Mouse (Mus musculus) cerebellum, postnatal 14 days (tissue): ENCODE measurements at regions not wholly inside any gene's neighbourhood (a gene's known extent, or its start where the extent isn't known, plus 50 kb on each side); places are given as distances from the start of the nearest gene placed in this dataset.

Experiments used
- DNase-seq, 2 experiments: peaks; one replicate each; pipeline ENCODE4 v3.0.0; 2021; ENCODE audit warnings: mixed read lengths in 2 of 2

GRCm38 (mm10) chr17:51683318-51683717 lies 149.8 kb downstream of the Satb1 start:
- DNase-seq, result no peak

GRCm38 (mm10) chr17:51682368-51682767 lies 150.7 kb downstream of the Satb1 start:
- DNase-seq, result no peak

- no peak for DNase-seq
Measured at GRCm38 (mm10) chr17:51677451-51677850, 155.6 kb downstream of the Satb1 start.

GRCm38 (mm10) chr17:51658408-51658807 lies 174.7 kb downstream of the Satb1 start:
- DNase-seq, result no peak

- no peak for DNase-seq
Measured at GRCm38 (mm10) chr17:51653881-51654280, 179.2 kb downstream of the Satb1 start.

- DNase-seq, result no peak
Measured at GRCm38 (mm10) chr17:51651880-51652279, 181.2 kb downstream of the Satb1 start.

- no peak for DNase-seq
Measured at GRCm38 (mm10) chr17:51649213-51649815, 183.8 kb downstream of the Satb1 start.

GRCm38 (mm10) chr17:51646416-51646815 lies 186.7 kb downstream of the Satb1 start:
- no peak for DNase-seq

- no peak for DNase-seq
Measured at GRCm38 (mm10) chr17:51645866-51646265, 187.2 kb downstream of the Satb1 start.

- DNase-seq, result no peak
Measured at GRCm38 (mm10) chr17:51642682-51643081, 190.4 kb downstream of the Satb1 start.

GRCm38 (mm10) chr17:51635913-51636312 lies 197.2 kb downstream of the Satb1 start:
- no peak for DNase-seq

GRCm38 (mm10) chr17:51631574-51631973 lies 201.5 kb downstream of the Satb1 start:
- no peak for DNase-seq

- DNase-seq, result peak in 1 of 2 experiments; percentile 3
Measured at GRCm38 (mm10) chr17:51620528-51620927, 212.6 kb downstream of the Satb1 start.

- no peak for DNase-seq
Measured at GRCm38 (mm10) chr17:51585263-51585662, 247.8 kb downstream of the Satb1 start.

- no peak for DNase-seq
Measured at GRCm38 (mm10) chr17:51583984-51584880, 248.9 kb downstream of the Satb1 start.

- no peak for DNase-seq
Measured at GRCm38 (mm10) chr17:51583277-51583676, 249.8 kb downstream of the Satb1 start.

GRCm38 (mm10) chr17:51555854-51556253 lies 277.2 kb downstream of the Satb1 start:
- DNase-seq, result no peak

- DNase-seq, result no peak
Measured at GRCm38 (mm10) chr17:51554446-51554845, 278.6 kb downstream of the Satb1 start.

- DNase-seq, result no peak
Measured at GRCm38 (mm10) chr17:51552277-51553015, 280.6 kb downstream of the Satb1 start.

- DNase-seq, result peak; percentile 5 to 22
Measured at GRCm38 (mm10) chr17:51546999-51547398, 286.1 kb downstream of the Satb1 start.

- no peak for DNase-seq
Measured at GRCm38 (mm10) chr17:51542544-51542943, 290.5 kb downstream of the Satb1 start.

GRCm38 (mm10) chr17:51534678-51535077 lies 298.4 kb downstream of the Satb1 start:
- DNase-seq, result peak; percentile 38 to 46

GRCm38 (mm10) chr17:51534270-51534669 lies 298.8 kb downstream of the Satb1 start:
- DNase-seq, result peak; percentile 24 to 26
